Mouse (Mus musculus) heart, embryonic 13.5 days (tissue): ENCODE measurements around the gene Slc7a10. TPM values are rescaled to one million over a fixed set of nuclear protein-coding genes. Genes with fewer than 3 reads are reported as not detected.

ENCODE experiments used
- ATAC-seq: fragments of 200-750 bp; cut with Nextera tagmentation; 2 replicates; pipeline ENCODE4 v1.8.0; 2017; ENCODE audit warnings: moderate TSS enrichment; ENCODE audit not compliant: insufficient number of reproducible peaks, low FRiP score, low TSS enrichment; ENCODE audit errors: extremely low read depth
- H3K27ac ChIP-seq: fragments of 300-500 bp; sonication (generic); replicated peaks from 2 replicates; pipeline ENCODE4 v1.5.1; 2015; ENCODE audit warnings: moderate library complexity, mild to moderate bottlenecking, inconsistent platforms
- H3K27me3 ChIP-seq: fragments of 300-500 bp; sonication (generic); replicated peaks from 2 replicates; pipeline ENCODE4 v1.6.1; 2015; ENCODE audit warnings: mild to moderate bottlenecking, inconsistent platforms
- H3K36me3 ChIP-seq: fragments of 300-500 bp; sonication (generic); 2 replicates; pipeline ENCODE4 v1.6.1; 2015; ENCODE audit warnings: mild to moderate bottlenecking, inconsistent platforms
- H3K4me1 ChIP-seq: fragments of 300-500 bp; sonication (generic); 2 replicates; pipeline ENCODE4 v1.6.1; 2015; ENCODE audit warnings: inconsistent platforms
- H3K4me2 ChIP-seq: fragments of 300-500 bp; sonication (generic); 2 replicates; pipeline ENCODE4 v1.6.1; 2015; ENCODE audit warnings: inconsistent platforms, mild to moderate bottlenecking, moderate library complexity
- H3K4me3 ChIP-seq: fragments of 300-500 bp; sonication (generic); 2 replicates; pipeline ENCODE4 v1.5.1; 2015; ENCODE audit warnings: moderate library complexity, mild to moderate bottlenecking, inconsistent platforms
- H3K9ac ChIP-seq: fragments of 300-500 bp; sonication (generic); 2 replicates; pipeline ENCODE4 v1.6.1; 2015; ENCODE audit warnings: inconsistent platforms, mild to moderate bottlenecking, moderate library complexity
- H3K9me3 ChIP-seq: fragments of 300-500 bp; sonication (generic); 2 replicates; pipeline ENCODE4 v1.6.1; 2016; ENCODE audit warnings: inconsistent platforms
- WGBS: fragments of 180-500 bp; shearing (Covaris S2); methylation state at CpG from one replicate; pipeline ENCODE4 v1.1.7; 2015; ENCODE audit warnings: mixed read lengths; 5-methylcytosine and 5-hydroxymethylcytosine counted together
- polyA plus RNA-seq: library from polyadenylated mRNA; unstranded; fragments of >200 nt; fragmentation: Nextera tagmentation; extraction: Ambion mirVana; gene quantifications from 2 replicates; pipeline ENCODE4 v1.2.1, GENCODE M21; 2015

The Slc7a10 gene
- polyA plus RNA-seq, 1 experiment from 2014 or later = 2.2 TPM

- 68% methylated on average over 4 of the region's 4 CpGs for WGBS
- H3K4me1 ChIP-seq = peaks cover 6% of the 10 kb centered on the region; the same call in 1 of the 2 replicates
- no peaks in the 10 kb centered on the region for H3K9me3 ChIP-seq
- no peak overlapping the region for H3K27ac ChIP-seq
- ATAC-seq = no peak
- H3K4me2 ChIP-seq = no peak overlapping the region
- H3K36me3 ChIP-seq = no peaks in the 10 kb centered on the region
- no peak overlapping the region for H3K9ac ChIP-seq
- peaks cover 43% of the 10 kb centered on the region for H3K27me3 ChIP-seq
- no peak overlapping the region for H3K4me3 ChIP-seq
Measured at GRCm38 (mm10) chr7:35175533-35175932, 10.7 kb upstream of the Slc7a10 start.

- no peak for ATAC-seq
Measured at GRCm38 (mm10) chr7:35176412-35177381, 9.5 kb upstream of the Slc7a10 start.

GRCm38 (mm10) chr7:35184833-35185724 is 1.1 kb upstream of the Slc7a10 start:
- H3K4me2 ChIP-seq = peak overlapping the region; percentile 81
- peak overlapping the region; percentile 48 for H3K4me3 ChIP-seq
- no peak overlapping the region for H3K27ac ChIP-seq
- peak overlapping the region; percentile 64 for H3K9ac ChIP-seq
- ATAC-seq = no peak
- peaks cover 66% of the 10 kb centered on the region for H3K27me3 ChIP-seq
- WGBS = 3% methylated on average over 54 of the region's 54 CpGs
- H3K4me1 ChIP-seq = peaks cover 19% of the 10 kb centered on the region
- H3K9me3 ChIP-seq = peaks cover 16% of the 10 kb centered on the region
- no peaks in the 10 kb centered on the region for H3K36me3 ChIP-seq

More at GRCm38 (mm10) chr7:35176412-35177381, 9.5 kb upstream of the Slc7a10 start:
- H3K4me3 ChIP-seq = no peak overlapping the region
- no peak overlapping the region for H3K9ac ChIP-seq
- no peak overlapping the region for H3K4me2 ChIP-seq
- no peaks in the 10 kb centered on the region for H3K36me3 ChIP-seq
- no peaks in the 10 kb centered on the region for H3K9me3 ChIP-seq
- H3K27ac ChIP-seq = no peak overlapping the region
- peaks cover 32% of the 10 kb centered on the region for H3K27me3 ChIP-seq
- H3K4me1 ChIP-seq = peaks cover 6% of the 10 kb centered on the region; the same call in 1 of the 2 replicates
- 44% methylated on average over 18 of the region's 18 CpGs for WGBS

- ATAC-seq = no peak
- Histone ChIP-seq H3K36me3 (no peaks in the 10 kb centered on the region), H3K4me2 (no peak overlapping the region), H3K27me3 (peaks cover 81% of the 10 kb centered on the region), H3K9ac (no peak overlapping the region), H3K4me3 (no peak overlapping the region), H3K4me1 (peaks cover 18% of the 10 kb centered on the region), H3K27ac (no peak overlapping the region), H3K9me3 (no peaks in the 10 kb centered on the region)
- 55% methylated on average over 5 of the region's 5 CpGs for WGBS
Measured at GRCm38 (mm10) chr7:35189699-35190098, 3.5 kb downstream of the Slc7a10 start.

- no peak overlapping the region for H3K4me3 ChIP-seq
- no peaks in the 10 kb centered on the region for H3K36me3 ChIP-seq
- H3K27me3 ChIP-seq = peaks cover 73% of the 10 kb centered on the region
- WGBS = 27% methylated on average over 2 of the region's 2 CpGs
- ATAC-seq = no peak
- no peak overlapping the region for H3K4me2 ChIP-seq
- no peaks in the 10 kb centered on the region for H3K9me3 ChIP-seq
- H3K4me1 ChIP-seq = peaks cover 2% of the 10 kb centered on the region
- H3K27ac ChIP-seq = no peak overlapping the region
- H3K9ac ChIP-seq = no peak overlapping the region
Measured at GRCm38 (mm10) chr7:35191276-35191675, 5.1 kb downstream of the Slc7a10 start.

GRCm38 (mm10) chr7:35197022-35197421 is 10.8 kb downstream of the Slc7a10 start:
- no peak overlapping the region for H3K4me2 ChIP-seq
- H3K27me3 ChIP-seq = peaks cover 29% of the 10 kb centered on the region
- no peak overlapping the region for H3K27ac ChIP-seq
- H3K9ac ChIP-seq = no peak overlapping the region
- H3K36me3 ChIP-seq = peaks cover 14% of the 10 kb centered on the region
- WGBS = 61% methylated on average over 2 of the region's 2 CpGs
- no peak overlapping the region for H3K4me3 ChIP-seq
- no peak for ATAC-seq
- no peaks in the 10 kb centered on the region for H3K4me1 ChIP-seq
- no peaks in the 10 kb centered on the region for H3K9me3 ChIP-seq

- no peak for ATAC-seq
- Histone ChIP-seq H3K9ac (no peak overlapping the region), H3K4me1 (no peaks in the 10 kb centered on the region), H3K4me2 (no peak overlapping the region), H3K27ac (no peak overlapping the region), H3K36me3 (peaks cover 34% of the 10 kb centered on the region), H3K9me3 (no peaks in the 10 kb centered on the region), H3K4me3 (no peak overlapping the region), H3K27me3 (peaks cover 19% of the 10 kb centered on the region)
- WGBS = 83% methylated on average over 12 of the region's 12 CpGs
Measured at GRCm38 (mm10) chr7:35198981-35199754, 13.0 kb downstream of the Slc7a10 start.

- Histone ChIP-seq H3K36me3 (peaks cover 38% of the 10 kb centered on the region), H3K27me3 (peaks cover 19% of the 10 kb centered on the region), H3K9me3 (no peaks in the 10 kb centered on the region), H3K4me2 (no peak overlapping the region), H3K4me1 (no peaks in the 10 kb centered on the region), H3K4me3 (no peak overlapping the region), H3K9ac (no peak overlapping the region), H3K27ac (no peak overlapping the region)
- ATAC-seq = no peak
Measured at GRCm38 (mm10) chr7:35199755-35200154, 13.6 kb downstream of the Slc7a10 start.

- 0 out of 2 replicates have a peak, but pooled peaks cover 2% of the 10 kb centered on the region for H3K36me3 ChIP-seq
- no peak for ATAC-seq
- peaks cover 15% of the 10 kb centered on the region for H3K4me1 ChIP-seq
- no peak overlapping the region for H3K4me3 ChIP-seq
- WGBS = 84% methylated on average over 4 of the region's 4 CpGs
- H3K9me3 ChIP-seq = no peaks in the 10 kb centered on the region
- H3K4me2 ChIP-seq = no peak overlapping the region
- peaks cover 35% of the 10 kb centered on the region for H3K27me3 ChIP-seq
- H3K9ac ChIP-seq = no peak overlapping the region
- no peak overlapping the region for H3K27ac ChIP-seq
Measured at GRCm38 (mm10) chr7:35211791-35212190, 25.6 kb downstream of the Slc7a10 start.

- H3K27me3 ChIP-seq = peaks cover 50% of the 10 kb centered on the region
- no peak; the same call in 1 of the 2 replicates for ATAC-seq
- H3K4me1 ChIP-seq = peaks cover 15% of the 10 kb centered on the region
- no peaks in the 10 kb centered on the region for H3K9me3 ChIP-seq
- peak overlapping the region; percentile 84 for H3K9ac ChIP-seq
- H3K36me3 ChIP-seq = no peaks in the 10 kb centered on the region
- WGBS = 0% methylated on average over 65 of the region's 79 CpGs
- peak overlapping the region; percentile 68 for H3K4me3 ChIP-seq
- no peak overlapping the region for H3K27ac ChIP-seq
- peak overlapping the region; percentile 92 for H3K4me2 ChIP-seq
Measured at GRCm38 (mm10) chr7:35214442-35215222, 28.4 kb downstream of the Slc7a10 start.
